Mouse (Mus musculus): ENCODE data around the gene Btbd17. TPM values are rescaled to one million over a fixed set of nuclear protein-coding genes. Genes with fewer than 3 reads are reported as not detected.

Btbd17 gene
- polyA plus RNA-seq, 1 experiment from 2014 or later, result 1.3 TPM

DNA sequence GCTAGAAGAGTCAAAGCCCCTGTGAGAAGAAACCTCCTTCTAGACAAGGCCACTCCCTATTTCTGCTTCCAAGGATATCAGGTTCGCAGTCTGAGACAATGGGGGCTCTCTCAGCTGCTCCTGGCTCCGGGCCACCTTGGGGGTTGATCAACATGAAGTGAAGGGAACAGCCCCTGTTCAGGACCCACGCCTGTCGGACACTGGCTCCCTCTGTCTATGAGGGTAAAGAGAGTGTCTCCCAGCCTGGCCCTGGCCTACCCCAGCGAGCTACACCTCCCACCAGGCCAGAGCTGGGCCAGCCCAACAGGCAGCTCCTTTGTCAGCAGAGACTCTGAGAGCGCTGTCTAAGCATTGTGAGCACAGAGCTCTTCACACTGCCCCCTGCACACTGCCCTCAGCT, 25.8 kb downstream of the Btbd17 start:
- Histone ChIP-seq H3K36me3 (ENCODE audit: insufficient read depth) (no peaks in the 10 kb centered on the region), H3K4me2 (no peak overlapping the region), H3K9ac (no peak overlapping the region), H3K9me3 (ENCODE audit: low read depth, low read length) (no peaks in the 10 kb centered on the region), H3K27me3 (ENCODE audit: insufficient read depth, low read length) (peaks cover 4% of the 10 kb centered on the region; the same call in 1 of the 2 replicates), H3K4me1 (ENCODE audit: insufficient read depth) (peaks cover 5% of the 10 kb centered on the region), H3K27ac (ENCODE audit: low read depth) (no peak overlapping the region), H3K4me3 (ENCODE audit: low read depth, low read length) (no peak overlapping the region)
- peak; percentile 33; the same call in 1 of the 2 replicates for ATAC-seq (ENCODE audit: insufficient read depth)
- DNase-seq, result peak; percentile 22
- 41% methylated on average over 6 of the region's 6 CpGs for WGBS
- TF ChIP-seq CTCF (IDR thresholded peaks at IDR 0.05; ENCODE audit: low read depth), result no peak

DNA sequence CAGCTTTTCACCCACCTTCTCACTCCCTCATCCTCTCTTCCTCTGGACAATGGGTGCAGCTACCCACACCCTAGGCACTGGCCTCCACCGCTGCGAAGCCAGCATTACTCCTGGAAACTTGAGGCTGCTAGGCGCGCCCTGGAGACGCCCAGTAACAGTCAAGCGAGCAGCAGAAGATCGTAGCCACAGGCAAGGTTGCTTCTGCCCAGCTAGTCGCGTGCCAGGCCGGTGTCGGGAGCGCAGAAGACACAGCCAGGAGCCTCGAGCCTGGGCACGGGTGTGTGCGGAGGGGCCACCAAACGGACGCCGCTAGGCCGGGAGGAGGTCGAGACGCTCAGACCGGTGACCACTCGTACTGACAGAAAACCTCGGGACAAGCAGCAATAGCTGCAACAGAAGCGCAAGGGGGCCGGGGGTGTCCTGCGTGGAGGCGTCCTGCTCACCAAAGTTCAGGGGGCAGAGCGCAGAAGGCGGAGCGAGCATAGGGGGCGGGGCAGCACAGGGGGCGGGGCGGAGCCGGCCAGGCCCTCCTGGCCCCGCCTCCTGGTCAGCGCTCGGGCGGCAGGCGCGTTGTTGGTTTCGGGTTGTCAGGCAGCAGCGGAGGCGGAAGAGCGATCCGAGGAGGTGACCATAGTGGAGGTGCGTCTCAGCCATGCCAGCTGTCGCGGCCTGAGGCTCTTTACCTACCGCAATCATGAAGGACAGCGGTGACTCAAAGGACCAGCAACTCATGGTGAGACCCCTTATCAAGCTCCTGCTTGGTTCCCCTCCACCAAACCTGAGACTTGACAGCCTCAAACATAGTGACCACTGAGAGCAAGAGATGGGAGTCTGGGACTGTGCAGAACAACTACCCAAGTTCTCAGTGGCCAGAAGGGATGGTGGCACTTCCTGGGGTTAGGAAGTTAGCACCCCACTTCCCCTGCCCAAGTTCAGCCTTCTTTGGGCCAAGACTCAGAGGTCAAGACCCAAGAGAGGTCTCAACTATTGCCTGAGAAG, 30.6 kb downstream of the Btbd17 start, which contains the start of gene Kif19a:
Gene Kif19a (plus strand): TSS at position 569 of the 999 bp plus-strand sequence.
- H3K4me3 ChIP-seq (ENCODE audit: low read depth, low read length), result peak within 1 kb of the TSS; percentile 44
- peak; percentile 78 for ATAC-seq (ENCODE audit: insufficient read depth)
- H3K4me2 ChIP-seq, result peak within 1 kb of the TSS; percentile 89
- H3K36me3 ChIP-seq (ENCODE audit: insufficient read depth), result no peaks in the 10 kb centered on the region
- no peak within 1 kb of the TSS for H3K27ac ChIP-seq (ENCODE audit: low read depth)
- 3% methylated on average over 51 of the region's 51 CpGs for WGBS
- no peak for TF ChIP-seq CTCF (IDR thresholded peaks at IDR 0.05; ENCODE audit: low read depth)
- DNase-seq, result peak; percentile 83
- H3K9ac ChIP-seq, result peak within 1 kb of the TSS; percentile 53
- H3K9me3 ChIP-seq (ENCODE audit: low read depth, low read length), result no peaks in the 10 kb centered on the region
- peaks cover 4% of the 10 kb centered on the region; the same call in 1 of the 2 replicates for H3K27me3 ChIP-seq (ENCODE audit: insufficient read depth, low read length)
- peaks cover 7% of the 10 kb centered on the region for H3K4me1 ChIP-seq (ENCODE audit: insufficient read depth)

DNA sequence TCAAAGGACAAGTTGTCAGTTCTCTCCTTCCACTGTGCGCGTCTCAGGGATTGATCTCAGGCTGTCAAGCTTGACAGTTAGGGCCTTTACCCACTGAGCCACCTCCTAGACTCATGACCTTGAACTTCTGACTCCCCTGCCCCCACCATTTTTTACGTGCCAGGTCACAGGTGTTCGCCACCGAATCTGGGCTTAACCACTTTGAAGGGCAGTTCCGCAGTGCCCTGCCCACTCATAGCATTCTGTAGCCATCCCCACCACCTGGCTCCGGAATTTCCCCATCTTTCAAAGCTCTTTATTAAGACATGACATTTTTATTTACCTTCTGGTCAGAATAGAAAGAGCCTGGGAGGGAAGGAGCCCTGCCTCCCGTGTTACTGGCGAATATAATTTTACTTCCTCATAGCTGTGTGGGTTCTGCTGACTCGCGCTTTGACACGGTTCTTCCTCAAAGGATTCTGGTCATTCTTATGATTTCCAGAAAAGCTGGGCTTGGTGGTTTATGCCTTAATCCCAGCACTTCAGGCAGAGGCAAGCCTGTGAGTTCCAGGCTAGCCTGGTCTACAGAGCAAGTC, 48.1 kb downstream of the Btbd17 start:
- TF ChIP-seq CTCF (IDR thresholded peaks at IDR 0.05; ENCODE audit: low read depth), result no peak
- Histone ChIP-seq H3K9me3 (ENCODE audit: low read depth, low read length) (no peaks in the 10 kb centered on the region), H3K4me3 (ENCODE audit: low read depth, low read length) (no peak overlapping the region), H3K27me3 (ENCODE audit: insufficient read depth, low read length) (no peaks in the 10 kb centered on the region), H3K36me3 (ENCODE audit: insufficient read depth) (no peaks in the 10 kb centered on the region), H3K27ac (ENCODE audit: low read depth) (no peak overlapping the region), H3K9ac (no peak overlapping the region), H3K4me2 (no peak overlapping the region), H3K4me1 (ENCODE audit: insufficient read depth) (no peaks in the 10 kb centered on the region)
- ATAC-seq (ENCODE audit: insufficient read depth) (no peak), DNase-seq (peak; percentile 13)
- 64% methylated on average over 12 of the region's 12 CpGs for WGBS

DNA sequence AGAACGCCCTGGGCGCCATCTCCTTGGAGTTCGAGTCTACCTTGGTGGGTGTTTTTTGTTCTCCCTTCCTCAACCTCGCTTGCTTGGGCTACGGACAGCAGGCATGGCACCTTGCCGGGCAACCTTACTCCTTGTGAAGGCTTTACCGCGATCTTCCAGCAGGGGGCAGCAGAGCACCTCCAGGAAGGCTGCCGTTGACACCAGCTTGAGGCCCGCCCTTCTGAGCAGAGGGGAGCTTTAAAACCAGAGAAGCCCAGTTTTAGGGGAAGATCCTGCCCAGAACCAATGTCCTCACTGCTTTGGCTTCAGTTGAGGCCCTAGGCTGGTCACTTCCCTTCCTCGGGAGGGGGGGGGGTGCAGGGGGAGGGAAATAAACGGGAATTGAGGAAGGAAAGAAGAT, 50.6 kb downstream of the Btbd17 start:
- Histone ChIP-seq H3K4me2 (peak overlapping the region; percentile 27; the same call in 1 of the 2 replicates), H3K36me3 (ENCODE audit: insufficient read depth) (no peaks in the 10 kb centered on the region), H3K9me3 (ENCODE audit: low read depth, low read length) (no peaks in the 10 kb centered on the region), H3K9ac (no peak overlapping the region), H3K4me3 (ENCODE audit: low read depth, low read length) (no peak overlapping the region), H3K4me1 (ENCODE audit: insufficient read depth) (no peaks in the 10 kb centered on the region), H3K27ac (ENCODE audit: low read depth) (no peak overlapping the region), H3K27me3 (ENCODE audit: insufficient read depth, low read length) (no peaks in the 10 kb centered on the region)
- peak; percentile 99 for TF ChIP-seq CTCF (IDR thresholded peaks at IDR 0.05; ENCODE audit: low read depth)
- DNase-seq (peak; percentile 96), ATAC-seq (ENCODE audit: insufficient read depth) (peak; percentile 51; the same call in 1 of the 2 replicates)
- 0% methylated on average over 12 of the region's 12 CpGs for WGBS

DNA sequence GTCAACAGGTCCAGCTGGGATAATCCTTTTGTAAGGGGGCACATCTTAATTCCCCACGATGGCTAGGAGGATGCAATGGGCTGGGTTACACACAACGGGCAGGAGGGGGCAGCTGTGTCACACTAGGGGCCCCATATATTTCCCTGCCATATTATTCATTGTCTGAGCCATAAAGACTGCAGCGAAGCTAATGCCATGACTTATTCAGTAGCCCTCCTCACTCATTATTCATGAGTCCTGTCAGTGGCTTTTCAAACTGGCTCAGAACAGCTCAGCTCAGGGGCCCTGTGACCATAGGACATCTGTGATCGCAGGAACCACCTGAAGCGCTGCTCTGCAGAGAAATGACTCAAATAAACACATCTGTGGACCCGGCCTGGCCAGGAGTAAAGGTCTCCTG, 54.3 kb downstream of the Btbd17 start:
- no peak for ATAC-seq (ENCODE audit: insufficient read depth)
- H3K4me3 ChIP-seq (ENCODE audit: low read depth, low read length), result no peak overlapping the region
- no peak overlapping the region for H3K4me2 ChIP-seq
- WGBS, result 43% methylated on average over 6 of the region's 6 CpGs
- no peaks in the 10 kb centered on the region for H3K9me3 ChIP-seq (ENCODE audit: low read depth, low read length)
- H3K27me3 ChIP-seq (ENCODE audit: insufficient read depth, low read length), result no peaks in the 10 kb centered on the region
- no peak overlapping the region for H3K9ac ChIP-seq
- no peak for DNase-seq
- H3K4me1 ChIP-seq (ENCODE audit: insufficient read depth), result no peaks in the 10 kb centered on the region
- H3K36me3 ChIP-seq (ENCODE audit: insufficient read depth), result no peaks in the 10 kb centered on the region
- H3K27ac ChIP-seq (ENCODE audit: low read depth), result no peak overlapping the region
- no peak for TF ChIP-seq CTCF (IDR thresholded peaks at IDR 0.05; ENCODE audit: low read depth)

Other genes starting within 250 kb of the Btbd17 start
- gene Rpl38, start 127.4 kb downstream of the Btbd17 start, polyA plus RNA-seq (2014; fragmentation: Nextera tagmentation; extraction: Ambion mirVana), result 978 and 1,085 TPM in 2 replicates
- 12.1 and 13.1 TPM in 2 replicates for gene Ttyh2, start 120.5 kb downstream of the Btbd17 start, polyA plus RNA-seq (2014; fragmentation: Nextera tagmentation; extraction: Ambion mirVana)
- 0.16 and 0.85 TPM in 2 replicates for gene Dnaic2, start 68.5 kb downstream of the Btbd17 start, polyA plus RNA-seq (2014; fragmentation: Nextera tagmentation; extraction: Ambion mirVana)
- 0.29 TPM in 1 of 2 replicates, not detected in the other for gene Kif19a, start 30.6 kb downstream of the Btbd17 start, polyA plus RNA-seq (2014; fragmentation: Nextera tagmentation; extraction: Ambion mirVana)
- gene Gpr142, start 3.0 kb upstream of the Btbd17 start, polyA plus RNA-seq (2014; fragmentation: Nextera tagmentation; extraction: Ambion mirVana), result 0.28 TPM in 1 of 2 replicates, not detected in the other
- gene Gprc5c, start 55.2 kb upstream of the Btbd17 start, polyA plus RNA-seq (2014; fragmentation: Nextera tagmentation; extraction: Ambion mirVana), result 34.7 and 39.2 TPM in 2 replicates
- 0.75 and 1.7 TPM in 2 replicates for gene Cd300a, start 94.1 kb upstream of the Btbd17 start, polyA plus RNA-seq (2014; fragmentation: Nextera tagmentation; extraction: Ambion mirVana)
- gene Cd300lb, start 138.4 kb upstream of the Btbd17 start, polyA plus RNA-seq (2014; fragmentation: Nextera tagmentation; extraction: Ambion mirVana), result 0.36 and 0.43 TPM in 2 replicates
- not detected in 2 replicates for gene Cd300c, start 173.2 kb upstream of the Btbd17 start, polyA plus RNA-seq (2014; fragmentation: Nextera tagmentation; extraction: Ambion mirVana)
- 0.11 and 0.29 TPM in 2 replicates for gene Cd300ld, start 194.0 kb upstream of the Btbd17 start, polyA plus RNA-seq (2014; fragmentation: Nextera tagmentation; extraction: Ambion mirVana)
- gene Cd300c2, start 205.9 kb upstream of the Btbd17 start, polyA plus RNA-seq (2014; fragmentation: Nextera tagmentation; extraction: Ambion mirVana), result 2.2 and 3.2 TPM in 2 replicates
- gene Cd300ld2, start 220.2 kb upstream of the Btbd17 start, polyA plus RNA-seq (2014; fragmentation: Nextera tagmentation; extraction: Ambion mirVana), result not detected in 2 replicates
- not detected in 2 replicates for gene Cd300ld4, start 231.1 kb upstream of the Btbd17 start, polyA plus RNA-seq (2014; fragmentation: Nextera tagmentation; extraction: Ambion mirVana)
- not detected in 2 replicates for gene Cd300ld5, start 241.8 kb upstream of the Btbd17 start, polyA plus RNA-seq (2014; fragmentation: Nextera tagmentation; extraction: Ambion mirVana)